Mouse (Mus musculus): Measurements from ENCODE around the gene Trim52.
"Not testable (repeated sequence)": the region's sequence is repeated elsewhere in the genome, so short reads cannot be mapped to it uniquely, and the experiment has no call there.

Trim52 gene

DNA sequence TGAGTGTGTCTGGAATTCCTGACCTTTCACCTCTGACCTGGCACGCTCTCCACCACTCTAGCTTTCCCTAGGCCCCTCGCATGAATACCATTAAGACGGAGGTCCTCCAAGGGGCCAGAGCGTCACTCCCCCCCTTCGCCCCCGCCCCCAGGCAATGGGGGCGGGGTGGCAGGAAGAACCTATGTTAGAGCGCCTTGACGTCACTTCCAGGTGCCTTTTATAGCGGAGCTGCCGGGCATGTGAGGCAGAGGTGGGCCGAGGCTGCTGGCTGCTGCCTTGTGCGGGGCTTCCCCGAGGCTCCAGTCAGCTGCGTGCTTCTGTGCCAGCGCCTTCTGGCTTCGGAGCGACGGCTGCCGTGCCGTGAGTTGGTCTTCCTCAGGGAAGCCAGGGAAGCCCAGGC, at the start of gene Trim52:
Trim52 (plus strand) TSS at position 219 of the 400 bp plus-strand sequence.
- no peak for DNase-seq

- no peak for DNase-seq
These were observed 33.4 kb upstream of the Trim52 start for GRCm38 (mm10) chr14:106072608-106073007.

- DNase-seq: no peak
These were observed 30.6 kb upstream of the Trim52 start for GRCm38 (mm10) chr14:106075181-106076064.

- DNase-seq: no peak
These were observed 17.4 kb upstream of the Trim52 start for GRCm38 (mm10) chr14:106088480-106089037.

DNA sequence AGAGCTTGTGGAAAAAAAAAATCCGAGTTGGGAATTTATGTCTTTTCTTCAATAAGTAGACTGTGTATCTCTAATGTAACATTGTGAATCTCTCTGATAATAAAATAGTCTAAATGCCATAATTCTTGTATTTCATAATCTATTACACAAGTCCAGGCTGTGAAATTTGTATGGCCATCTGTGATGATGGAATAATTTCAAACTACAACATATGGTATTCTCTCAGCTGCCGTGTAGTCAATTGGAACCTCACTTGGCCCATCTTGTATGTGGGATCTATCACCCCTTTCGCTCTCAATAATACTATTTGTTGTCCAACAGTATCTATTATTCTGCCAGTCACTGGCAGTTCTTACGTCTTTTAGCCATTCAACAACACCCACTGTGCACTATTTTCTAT, 9.2 kb upstream of the Trim52 start:
- no peak for DNase-seq

- DNase-seq: no peak
These were observed 5.1 kb upstream of the Trim52 start for GRCm38 (mm10) chr14:106100858-106101257.

DNA sequence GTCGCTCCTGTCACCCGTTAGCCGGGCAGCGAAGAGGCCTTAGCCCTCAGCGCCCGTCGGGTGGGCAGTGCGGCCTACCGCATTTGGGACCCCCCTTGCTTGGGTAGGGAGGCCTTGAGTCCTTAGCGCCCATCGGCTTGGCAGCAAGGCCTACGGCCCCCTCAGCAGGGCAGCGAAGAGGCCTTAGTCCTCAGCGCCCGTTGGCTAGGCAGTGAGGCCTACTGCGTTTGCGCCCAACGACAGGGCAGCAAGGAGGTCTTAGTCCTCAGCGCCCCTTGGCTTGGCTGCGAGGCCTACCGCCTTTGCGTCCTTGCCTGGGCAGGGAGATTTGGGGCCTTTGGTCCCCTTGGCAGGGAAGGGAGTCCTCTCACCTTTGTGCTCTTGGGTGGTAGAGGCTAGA, 427 bp downstream of the Trim52 start:
- DNase-seq: no peak

DNA sequence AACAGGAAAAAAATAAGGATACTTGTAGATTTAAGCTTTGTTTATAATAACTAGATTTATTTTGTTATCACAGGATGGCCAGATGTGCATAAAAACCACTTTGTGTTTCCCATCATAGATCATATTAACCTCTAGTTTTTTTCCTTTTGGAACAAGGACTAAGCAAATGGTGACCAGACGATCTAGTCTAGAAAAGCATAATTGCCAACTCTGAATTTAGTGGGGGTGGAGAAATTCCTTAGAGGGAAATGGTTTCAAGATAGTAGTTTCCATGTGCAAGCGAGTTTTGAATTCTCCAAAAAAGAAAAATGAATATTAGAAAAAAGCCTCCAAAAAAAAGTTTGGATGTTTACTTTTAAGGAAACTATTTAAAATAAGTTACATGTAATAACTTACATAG, 13.4 kb downstream of the Trim52 start:
- no peak for DNase-seq

- no peak for DNase-seq
These were observed 30.3 kb downstream of the Trim52 start for GRCm38 (mm10) chr14:106136272-106136671.

GRCm38 (mm10) chr14:106151188-106151587, 45.2 kb downstream of the Trim52 start:
- DNase-seq: no peak

- no peak for DNase-seq
These were observed 49.0 kb downstream of the Trim52 start for GRCm38 (mm10) chr14:106154879-106155576.

GRCm38 (mm10) chr14:106156533-106156932, 50.5 kb downstream of the Trim52 start:
- no peak for DNase-seq

GRCm38 (mm10) chr14:106162331-106162730, 56.3 kb downstream of the Trim52 start:
- no peak for DNase-seq

- DNase-seq: no peak
These were observed 57.2 kb downstream of the Trim52 start for GRCm38 (mm10) chr14:106163196-106163595.

- not testable (repeated sequence) for DNase-seq
These were observed 57.9 kb downstream of the Trim52 start for GRCm38 (mm10) chr14:106163933-106164332.

DNA sequence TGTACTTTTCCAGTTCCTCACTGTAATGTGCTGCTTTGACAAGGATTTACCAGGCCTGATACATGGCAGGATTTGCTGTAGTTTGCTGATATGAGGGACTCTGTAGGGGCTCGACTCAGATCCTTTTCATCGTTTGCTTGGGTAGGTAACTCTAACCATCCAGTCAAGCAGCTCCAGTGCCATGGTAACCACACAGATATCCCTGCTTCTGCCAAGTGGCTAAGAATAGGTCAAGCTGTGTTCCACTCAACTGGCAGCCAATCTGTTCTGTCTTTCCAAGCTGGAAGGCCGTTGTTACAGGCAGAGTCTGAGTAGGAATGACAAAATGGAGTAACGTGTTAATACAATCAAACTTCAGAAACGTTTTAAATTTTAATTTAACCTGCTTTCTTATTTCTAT, 70.9 kb downstream of the Trim52 start:
- DNase-seq: no peak

DNA sequence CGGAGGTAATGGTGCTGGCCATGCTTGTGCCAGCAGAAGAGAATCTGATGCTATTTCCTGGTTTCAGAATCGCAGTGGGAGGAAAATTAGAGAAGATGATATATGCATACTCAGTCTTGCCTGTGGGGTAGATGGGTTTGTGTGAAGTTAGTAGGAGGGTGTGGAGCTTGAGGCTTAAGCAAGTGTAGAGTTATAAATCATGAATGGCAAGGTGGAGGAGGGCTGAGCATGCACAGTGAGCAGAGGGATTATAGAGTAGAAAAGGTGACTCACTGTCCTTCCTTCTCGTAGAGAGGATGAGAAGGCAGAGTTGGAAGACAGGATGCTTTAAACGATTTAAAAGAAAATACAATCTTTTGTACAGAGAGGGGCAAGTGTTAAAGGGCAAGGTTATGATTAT, 72.2 kb downstream of the Trim52 start:
- no peak for DNase-seq

DNA sequence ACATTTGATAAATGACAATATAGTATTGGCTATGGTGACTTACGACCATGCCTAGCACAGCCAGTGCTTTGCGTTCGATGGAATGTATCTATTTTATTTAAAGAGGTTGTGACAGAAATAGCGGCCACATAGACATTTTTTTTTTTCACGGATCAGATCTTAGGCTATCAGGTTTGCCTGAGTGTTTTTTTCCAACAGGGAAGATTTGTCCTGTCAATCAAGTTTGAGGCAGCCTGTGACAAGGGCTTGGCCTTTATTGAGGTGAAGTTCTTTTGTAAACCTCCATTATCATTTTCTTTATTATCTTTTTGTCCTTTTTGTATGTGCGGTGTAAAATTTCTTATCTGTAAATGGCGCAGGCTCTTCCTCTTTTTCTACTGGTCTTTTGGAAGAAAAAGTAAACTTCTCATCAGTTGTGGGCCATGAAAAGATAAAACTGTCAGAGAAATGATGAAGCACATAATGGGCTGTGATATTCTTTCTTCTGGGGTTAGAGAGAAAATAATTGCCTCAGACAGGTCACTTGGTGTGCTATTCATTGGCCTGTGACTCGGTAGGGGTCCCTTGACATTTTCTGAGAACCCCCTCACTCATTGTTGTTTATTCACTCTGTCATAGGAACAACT, 73.2 kb downstream of the Trim52 start:
- DNase-seq: no peak

- DNase-seq: no peak
These were observed 73.7 kb downstream of the Trim52 start for GRCm38 (mm10) chr14:106179728-106180125.

DNA sequence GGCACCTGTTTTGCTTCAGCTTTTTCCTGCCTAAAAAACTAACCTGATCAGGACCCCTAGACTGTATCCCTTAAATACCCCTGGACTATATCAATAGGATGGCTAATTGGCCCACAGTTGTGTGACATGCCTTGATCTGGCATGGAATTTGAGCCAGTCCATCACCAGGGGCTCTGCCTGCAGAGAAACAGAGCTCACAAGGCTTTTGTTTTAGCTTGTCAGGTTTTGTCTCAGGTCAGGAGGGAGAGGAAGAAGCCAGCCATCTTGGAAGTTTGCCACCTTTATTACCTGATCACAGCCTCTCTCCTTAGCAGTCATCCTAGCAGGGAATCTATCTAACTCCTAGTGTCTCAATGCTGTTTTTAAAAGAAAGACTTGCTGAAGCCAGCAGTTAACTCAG, 74.6 kb downstream of the Trim52 start:
- no peak for DNase-seq

DNA sequence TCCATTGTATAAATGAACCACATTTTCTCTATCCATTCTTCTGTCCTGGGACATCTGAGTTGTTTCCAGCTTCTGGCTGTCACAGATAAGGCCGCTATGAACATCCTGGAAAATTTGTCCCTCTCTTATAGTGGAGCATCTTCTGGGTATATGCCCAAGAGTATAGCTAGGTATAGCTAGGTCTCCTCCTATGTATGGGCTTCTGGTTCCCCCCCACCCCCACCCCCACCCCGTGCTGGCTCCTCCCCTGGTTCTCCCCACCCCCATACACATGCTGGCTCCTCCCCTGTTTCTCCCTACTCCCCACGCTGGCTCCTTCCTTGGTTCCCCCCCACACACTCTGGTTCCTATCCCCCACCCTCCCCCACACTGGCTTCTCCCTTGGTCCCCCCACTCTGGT, 78.0 kb downstream of the Trim52 start:
- DNase-seq: no peak

All from thymus, adult 18-20 months (tissue).